Mouse (Mus musculus) urinary bladder, adult 18-20 months (tissue): ENCODE measurements around the gene Rabl3.

Experiments used
- DNase-seq, 2 experiments: peaks; one replicate each; pipeline ENCODE4 v3.0.0; 2022; ENCODE audit warnings: low spot score in 2 of 2, mixed read lengths in 2 of 2

The Rabl3 gene

GRCm38 (mm10) chr16:37591551-37591950, 51.9 kb downstream of the Rabl3 start:
- no peak for DNase-seq

DNA sequence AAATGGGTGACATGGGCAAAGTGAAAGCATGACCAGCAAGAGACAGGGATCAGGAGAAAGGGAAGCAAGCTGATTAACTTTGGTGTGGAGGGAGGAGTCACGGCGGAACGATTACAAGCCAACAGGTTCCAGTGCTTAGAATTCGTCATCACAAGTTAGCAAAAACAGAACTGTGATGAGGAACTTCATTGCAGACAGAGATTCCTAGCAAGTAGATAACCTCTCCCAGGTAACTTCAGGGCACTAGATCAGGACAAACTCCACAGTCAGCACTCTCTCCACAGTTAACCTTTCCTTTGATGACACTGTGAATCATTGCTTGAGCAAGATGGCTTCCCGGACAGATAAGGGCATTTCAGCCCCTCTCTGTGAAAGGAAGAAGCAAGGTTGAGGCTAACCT, 57.7 kb downstream of the Rabl3 start:
- no peak for DNase-seq

GRCm38 (mm10) chr16:37598463-37598862, 58.8 kb downstream of the Rabl3 start:
- DNase-seq, result no peak

DNA sequence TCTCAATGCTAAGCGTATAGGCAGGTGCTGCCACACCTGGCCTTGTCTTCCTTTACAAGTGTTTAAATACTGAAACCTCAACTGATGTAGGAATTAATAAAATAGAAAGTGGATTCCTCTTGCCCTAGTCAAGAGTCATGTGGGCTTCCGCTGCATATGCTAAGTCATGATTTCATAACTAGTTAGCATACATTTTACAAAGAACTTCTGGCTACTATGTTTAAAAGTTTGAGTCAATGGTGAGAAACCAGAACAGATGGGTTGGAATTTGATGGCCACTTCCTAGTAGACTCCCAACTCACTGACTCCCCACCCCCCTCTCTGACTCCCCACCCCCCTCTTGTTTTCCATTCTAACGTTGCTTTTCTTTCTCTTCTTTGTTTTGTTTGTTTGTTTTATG, 59.6 kb downstream of the Rabl3 start:
- no peak for DNase-seq

- DNase-seq, result no peak
Measured at GRCm38 (mm10) chr16:37603431-37603830, 63.7 kb downstream of the Rabl3 start.

- no peak for DNase-seq
Measured at GRCm38 (mm10) chr16:37604243-37604642, 64.6 kb downstream of the Rabl3 start.

DNA sequence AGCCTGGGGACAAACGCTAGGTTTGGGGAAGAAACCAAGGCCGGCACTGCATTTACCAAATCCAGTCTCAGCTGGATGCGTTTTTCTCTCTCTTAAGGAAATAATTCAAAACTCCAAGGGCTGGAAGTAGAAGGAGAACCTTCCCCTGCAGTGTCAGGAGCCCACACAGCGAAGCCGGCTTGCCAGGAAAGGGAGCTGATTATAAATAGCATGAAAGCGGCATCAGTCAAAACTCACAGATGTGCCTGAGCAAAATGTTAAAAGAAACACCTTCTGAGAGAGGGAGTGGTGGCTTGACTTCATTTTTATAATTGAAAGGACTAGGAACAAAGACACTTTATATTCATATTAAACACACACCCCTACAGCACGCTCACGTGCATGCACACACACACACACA, 70.6 kb downstream of the Rabl3 start:
- no peak for DNase-seq

GRCm38 (mm10) chr16:37611072-37611471, 71.4 kb downstream of the Rabl3 start:
- DNase-seq, result no peak

DNA sequence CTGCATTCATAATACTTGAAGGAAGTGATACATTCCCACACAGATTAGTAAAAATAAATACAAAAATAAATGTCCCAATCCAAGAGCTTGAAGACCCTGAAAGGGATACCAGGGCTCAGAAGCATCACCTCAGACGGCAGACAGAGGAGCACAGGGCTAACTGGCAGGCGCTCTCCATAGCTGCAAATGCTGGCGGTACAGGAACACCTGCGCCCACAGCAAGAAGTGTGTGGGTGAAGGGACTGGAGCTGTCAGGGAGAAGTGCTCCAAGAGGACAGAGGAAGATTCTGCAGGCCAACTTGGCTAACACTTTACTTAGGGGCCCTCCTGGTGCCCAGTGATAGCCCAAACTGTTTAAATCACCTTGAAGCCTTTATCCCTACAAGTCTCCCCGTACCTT, 72.3 kb downstream of the Rabl3 start:
- no peak for DNase-seq

DNA sequence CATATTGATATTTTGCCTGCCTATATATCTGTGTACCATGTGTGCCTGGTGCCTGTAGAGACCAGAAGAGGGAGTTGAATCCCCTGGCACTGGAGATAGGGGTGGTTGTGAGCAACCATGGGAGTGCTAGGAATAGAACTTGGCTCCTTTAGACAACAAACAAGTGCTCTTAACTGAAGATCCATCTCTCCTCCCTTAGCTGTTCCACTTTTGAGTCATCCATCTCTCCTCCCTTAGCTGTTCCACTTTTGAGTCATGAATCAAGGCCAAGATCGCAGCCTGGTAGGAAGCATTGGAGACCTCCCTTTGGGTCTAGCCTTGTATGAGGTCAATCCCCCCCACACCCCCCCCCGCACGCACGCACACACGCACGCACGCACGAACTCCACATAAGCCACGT, 74.9 kb downstream of the Rabl3 start:
- no peak for DNase-seq

DNA sequence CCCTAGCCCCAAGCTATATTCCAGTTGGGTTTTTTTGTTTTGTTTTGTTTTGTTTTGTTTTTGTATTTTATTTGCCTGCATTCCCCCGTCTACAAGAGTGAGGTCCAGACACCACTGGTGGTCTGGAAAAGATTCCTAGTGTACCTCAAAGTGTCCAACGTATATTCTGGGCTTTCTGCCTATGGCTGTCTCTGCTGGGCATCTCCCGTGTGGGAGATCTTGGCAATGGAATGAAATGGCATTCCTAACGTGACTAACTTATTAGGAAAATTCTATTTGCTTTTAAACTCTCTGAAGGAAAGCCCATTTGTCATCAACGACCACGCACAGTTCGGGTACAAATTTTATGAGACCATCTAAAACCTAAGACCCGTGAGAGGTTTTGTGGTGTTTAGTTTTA, 75.7 kb downstream of the Rabl3 start:
- DNase-seq, result no peak

DNA sequence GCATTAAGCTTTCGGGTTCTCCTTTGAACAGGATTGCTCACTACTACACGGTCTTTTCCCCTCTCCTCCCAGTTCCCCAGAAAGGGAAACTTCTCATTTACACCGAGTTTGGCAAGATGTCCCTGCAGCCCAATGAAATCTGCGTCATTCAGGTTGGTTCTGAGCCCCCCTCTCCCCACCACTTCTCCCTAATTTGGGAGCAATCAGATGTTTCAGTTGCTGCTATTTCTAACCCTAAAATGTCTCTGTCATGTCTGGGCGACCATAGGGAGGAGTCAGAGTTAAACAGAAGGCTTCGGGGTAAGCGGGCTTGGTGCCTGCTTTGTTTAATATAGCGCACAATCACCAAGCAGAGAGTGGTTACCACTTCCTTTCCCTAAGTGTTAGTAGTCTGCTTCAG, 76.4 kb downstream of the Rabl3 start:
- no peak for DNase-seq

DNA sequence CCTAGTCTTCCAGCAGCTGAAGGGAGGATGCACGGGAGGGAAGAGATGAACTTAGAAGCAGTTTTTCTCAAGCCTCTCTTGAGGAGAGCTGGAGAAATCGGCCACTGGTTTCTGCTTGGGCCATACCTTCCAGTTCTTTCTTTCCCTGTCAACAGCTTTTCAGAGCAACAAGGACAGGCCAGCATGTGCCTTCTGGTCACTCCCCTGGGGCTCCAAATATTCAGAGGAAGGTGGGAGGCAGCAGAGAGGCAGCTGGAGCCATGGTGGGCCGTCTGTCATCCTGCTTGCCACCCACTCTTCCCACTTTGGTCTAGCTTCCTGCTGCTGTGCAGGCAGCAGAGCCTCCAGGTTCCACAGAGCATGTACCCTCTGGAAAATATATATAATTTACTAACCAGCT, 78.0 kb downstream of the Rabl3 start:
- DNase-seq, result no peak
